Mouse (Mus musculus) hindlimb bud, embryonic 11.5 days (tissue): ENCODE measurements at regions not wholly inside any gene's neighbourhood (a gene's known extent, or its start where the extent isn't known, plus 50 kb on each side); places are given as distances from the start of the nearest gene placed in this dataset.

Experiments used
- DNase-seq: peaks from one replicate; pipeline ENCODE4 v3.0.0-alpha.2; 2012; ENCODE audit warnings: low read depth, low spot score; ENCODE audit errors: extremely low spot score

GRCm38 (mm10) chr3:156410126-156410525 is 151.5 kb upstream of the Negr1 start:
- DNase-seq, result no peak

- DNase-seq, result no peak
These were observed 148.8 kb upstream of the Negr1 start for GRCm38 (mm10) chr3:156412757-156413156.

GRCm38 (mm10) chr3:156414431-156415427 is 146.9 kb upstream of the Negr1 start:
- no peak for DNase-seq

- DNase-seq, result no peak
These were observed 143.5 kb upstream of the Negr1 start for GRCm38 (mm10) chr3:156418124-156418523.

- DNase-seq, result no peak
These were observed 138.5 kb upstream of the Negr1 start for GRCm38 (mm10) chr3:156423100-156423499.

GRCm38 (mm10) chr3:156455042-156455441 is 106.6 kb upstream of the Negr1 start:
- DNase-seq, result no peak

GRCm38 (mm10) chr3:156463299-156463698 is 98.3 kb upstream of the Negr1 start:
- DNase-seq, result no peak

GRCm38 (mm10) chr3:156465601-156466000 is 96.0 kb upstream of the Negr1 start:
- DNase-seq, result no peak

GRCm38 (mm10) chr3:156472665-156473064 is 88.9 kb upstream of the Negr1 start:
- no peak for DNase-seq
